In the genomic region with DNA sequence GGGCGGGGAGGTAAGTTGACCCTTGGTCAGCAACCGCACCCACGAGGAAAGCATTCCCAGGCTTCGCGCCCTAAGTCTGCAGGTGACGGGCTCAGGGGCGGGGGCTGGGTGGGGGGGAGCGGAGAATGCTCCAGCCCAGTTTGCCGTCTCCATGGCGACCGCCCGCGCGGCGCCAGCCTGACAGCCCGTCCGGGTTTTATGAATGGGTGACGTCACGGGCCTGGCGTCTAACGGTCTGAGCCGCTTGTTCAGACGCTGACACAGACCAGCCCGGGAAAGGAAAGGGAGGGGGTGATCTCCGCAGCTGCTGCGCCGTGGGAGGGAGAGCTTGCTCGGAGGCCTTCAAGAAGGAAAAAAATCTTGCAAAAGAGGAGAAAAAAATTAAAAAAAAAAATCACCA, we compare ENCODE assay signal across 8 mouse cellular contexts. TPM values are rescaled to one million over a fixed set of nuclear protein-coding genes. Genes with fewer than 3 reads are reported as not detected.
DNase-seq lines count a peak whose midpoint lies in the region; ATAC-seq and TF ChIP-seq lines count a peak whose summit lies in the region.

No protein-coding gene starts in this region.

- H3K4me1 ChIP-seq in E14TG2a.4 (replicated peaks; ENCODE audit: low read depth, low read length) = peaks cover 83% of the 10 kb centered on the region
- H3K4me1 ChIP-seq in forebrain, embryonic 15.5 days = peaks cover 53% of the 10 kb centered on the region
- H3K4me1 ChIP-seq in olfactory bulb, adult 2 months (ENCODE audit: control insufficient read depth, insufficient read depth, low read length) = peaks cover 30% of the 10 kb centered on the region

- peak overlapping the region; percentile 71 for H3K27ac ChIP-seq in forebrain, embryonic 15.5 days (replicated peaks)
- peak overlapping the region; percentile 7; the same call in 1 of the 2 replicates for H3K27ac ChIP-seq in olfactory bulb, adult 2 months (ENCODE audit: insufficient read depth, low read depth, low read length)

- peak overlapping the region; percentile 86 for H3K4me3 ChIP-seq in E14TG2a.4 (replicated peaks; ENCODE audit: low read length)
- H3K4me3 ChIP-seq in forebrain, embryonic 15.5 days = peak overlapping the region; percentile 53
- 0 out of 2 replicates have a peak overlapping the region, but pooled peaks have one; percentile 9 for H3K4me3 ChIP-seq in olfactory bulb, adult 2 months (ENCODE audit: insufficient read depth, low read depth, low read length)

- under 1% methylated on average over 28 of the region's 28 CpGs for WGBS in forebrain, embryonic 15.5 days
- WGBS in olfactory bulb, adult 2 months = under 1% methylated on average over 26 of the region's 28 CpGs

- no peaks in the 10 kb centered on the region for H3K9me3 ChIP-seq in E14TG2a.4 (ENCODE audit: low read length)
- H3K9me3 ChIP-seq in forebrain, embryonic 15.5 days = no peaks in the 10 kb centered on the region

- H3K9ac ChIP-seq in forebrain, embryonic 15.5 days (replicated peaks) = peak overlapping the region; percentile 5

- intact Hi-C loops in heart, postnatal 25 days (cut with DNase I) = no loop called here

- DNase-seq in c-Kit-positive CD71-positive TER-119-positive erythroid progenitor cells, embryonic 14.5 days (ENCODE audit: low spot score) = peak; percentile 65
- peak; percentile 94 for DNase-seq in heart, postnatal 25 days (ENCODE audit: low spot score)
- DNase-seq in layer of hippocampus, adult 18-20 months (ENCODE audit: low spot score in 2 of 2) = peak; percentile 90 to 92
- DNase-seq in lung, adult 18-20 months = peak; percentile 95 to 98
- DNase-seq in thymus, postnatal 0 days (ENCODE audit: low spot score) = peak; percentile 78

- peaks cover 8% of the 10 kb centered on the region for H3K27me3 ChIP-seq in E14TG2a.4 (ENCODE audit: insufficient read depth, low read length)
- no peaks in the 10 kb centered on the region for H3K27me3 ChIP-seq in forebrain, embryonic 15.5 days

- peak; percentile 96 for ATAC-seq in forebrain, embryonic 15.5 days (replicated peaks)

- TF ChIP-seq CTCF in E14TG2a.4 (conservative IDR thresholded peaks at IDR 0.05; ENCODE audit: low read length) = no peak
- TF ChIP-seq CTCF in olfactory bulb, adult 2 months (IDR thresholded peaks at IDR 0.05; ENCODE audit: insufficient read depth, low read depth, low read length) = no peak

- H3K4me2 ChIP-seq in forebrain, embryonic 15.5 days (replicated peaks) = peak overlapping the region; percentile 94

- H3K36me3 ChIP-seq in E14TG2a.4 (ENCODE audit: insufficient read depth, low read length) = peaks cover 7% of the 10 kb centered on the region; the same call in 1 of the 2 replicates
- no peaks in the 10 kb centered on the region for H3K36me3 ChIP-seq in forebrain, embryonic 15.5 days

- TF ChIP-seq POLR2A in olfactory bulb, adult 2 months (IDR thresholded peaks at IDR 0.05; ENCODE audit: insufficient read depth, low read depth, low read length) = no peak

RNA-seq across cellular contexts. Expression of gene Id1, which starts 1.1 kb away (rescaled TPM):
- 26.3 and 32.0 TPM in 2 replicates for polyA plus RNA-seq in forebrain, embryonic 15.5 days (2015; fragmentation: Nextera tagmentation; extraction: Ambion mirVana)
- 10 to 100 TPM; 37.8 to 57.0 TPM for total RNA-seq in heart, postnatal 25 days (2021)
- 10 to 100 TPM; 19.5 to 22.3 TPM for total RNA-seq in layer of hippocampus, adult 18-20 months (2021)
- not detected in 2 replicates for polyA plus RNA-seq in olfactory bulb, adult 2 months (2012; ENCODE audit: insufficient read depth, insufficient read length, low replicate concordance, missing spikeins)
- polyA plus RNA-seq in thymus, postnatal 0 days (2015; fragmentation: Nextera tagmentation; extraction: Ambion mirVana) = 22.9 and 23.9 TPM in 2 replicates

RNA-seq across cellular contexts. Expression of gene Cox4i2, which starts 19.0 kb away (rescaled TPM):
- 4.3 and 4.4 TPM in 2 replicates for polyA plus RNA-seq in forebrain, embryonic 15.5 days (2015; fragmentation: Nextera tagmentation; extraction: Ambion mirVana)
- total RNA-seq in heart, postnatal 25 days (2021) = 10 to 100 TPM; 12.2 to 16.8 TPM
- total RNA-seq in layer of hippocampus, adult 18-20 months (2021) = 1 to 10 TPM; 1.1 to 2.3 TPM
- not detected in 2 replicates for polyA plus RNA-seq in olfactory bulb, adult 2 months (2012; ENCODE audit: insufficient read depth, insufficient read length, low replicate concordance, missing spikeins)
- 5.6 and 6.5 TPM in 2 replicates for polyA plus RNA-seq in thymus, postnatal 0 days (2015; fragmentation: Nextera tagmentation; extraction: Ambion mirVana)

RNA-seq across cellular contexts. Expression of gene Mcts2, which starts 48.1 kb away (rescaled TPM):
- polyA plus RNA-seq in forebrain, embryonic 15.5 days (2015; fragmentation: Nextera tagmentation; extraction: Ambion mirVana) = 33.6 and 34.4 TPM in 2 replicates
- total RNA-seq in heart, postnatal 25 days (2021) = 10 to 100 TPM; 17.7 to 18.5 TPM
- 10 to 100 TPM; 18.3 to 19.2 TPM for total RNA-seq in layer of hippocampus, adult 18-20 months (2021)
- polyA plus RNA-seq in olfactory bulb, adult 2 months (2012; ENCODE audit: insufficient read depth, insufficient read length, low replicate concordance, missing spikeins) = not detected in 2 replicates
- 15.6 and 17.2 TPM in 2 replicates for polyA plus RNA-seq in thymus, postnatal 0 days (2015; fragmentation: Nextera tagmentation; extraction: Ambion mirVana)

Comparison
In these comparisons a context has a peak if more than half of its experiments do, and no peak if none do; other contexts are left out.
1. Peak in every context shown above with its lines: DNase-seq, ATAC-seq, H3K4me3 ChIP-seq and H3K27ac ChIP-seq.
2. H3K4me3 ChIP-seq: peak in every context shown above with its lines; median percentile 86 in E14TG2a.4; 53 in forebrain, embryonic 15.5 days; 9 in olfactory bulb, adult 2 months.
3. RNA of gene Id1, which starts 1.1 kb away (polyA plus RNA-seq): 26.3 to 32.0 TPM in forebrain, embryonic 15.5 days and 22.9 to 23.9 TPM in thymus, postnatal 0 days; not detected in olfactory bulb, adult 2 months; every median in the first group is over 10 times any median in the second.
4. RNA of gene Mcts2, which starts 48.1 kb away (polyA plus RNA-seq): 33.6 to 34.4 TPM in forebrain, embryonic 15.5 days and 15.6 to 17.2 TPM in thymus, postnatal 0 days; not detected in olfactory bulb, adult 2 months; every median in the first group is over 10 times any median in the second.